Mouse (Mus musculus): ENCODE results near the gene Ccdc113.
A peak's percentile ranks its signal among the peaks of the same experiment; 100 is the strongest.

Gene Ccdc113

GRCm38 (mm10) chr8:95539487-95539886 is 5.6 kb downstream of the Ccdc113 start:
- DNase-seq (ENCODE audit: low spot score) = no peak

GRCm38 (mm10) chr8:95542191-95542590 is 8.3 kb downstream of the Ccdc113 start:
- DNase-seq (ENCODE audit: low spot score) = no peak

GRCm38 (mm10) chr8:95543065-95543464 is 9.2 kb downstream of the Ccdc113 start:
- DNase-seq (ENCODE audit: low spot score) = no peak

- DNase-seq (ENCODE audit: low spot score) = no peak
Measured at GRCm38 (mm10) chr8:95545815-95546214, 11.9 kb downstream of the Ccdc113 start.

DNA sequence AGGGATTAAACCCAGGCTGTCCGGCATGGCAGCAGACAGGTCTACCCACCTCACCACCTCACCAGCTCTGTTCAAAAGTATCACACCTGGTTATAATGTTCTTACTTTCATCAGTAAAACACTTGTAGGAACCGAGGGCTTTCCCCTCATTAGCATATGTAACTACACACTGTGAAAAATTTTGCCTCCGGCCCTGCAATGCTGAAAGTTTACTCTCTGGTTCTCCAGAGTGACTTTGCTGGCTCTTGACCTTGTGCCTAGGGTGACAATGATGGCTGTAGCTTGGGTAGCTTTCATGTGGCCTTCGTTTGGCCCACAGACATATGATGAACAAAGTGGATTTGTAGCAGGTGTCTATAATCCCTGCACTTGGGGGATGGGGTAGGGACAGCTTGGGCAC is 13.1 kb downstream of the Ccdc113 start:
- DNase-seq (ENCODE audit: low spot score) = no peak

DNA sequence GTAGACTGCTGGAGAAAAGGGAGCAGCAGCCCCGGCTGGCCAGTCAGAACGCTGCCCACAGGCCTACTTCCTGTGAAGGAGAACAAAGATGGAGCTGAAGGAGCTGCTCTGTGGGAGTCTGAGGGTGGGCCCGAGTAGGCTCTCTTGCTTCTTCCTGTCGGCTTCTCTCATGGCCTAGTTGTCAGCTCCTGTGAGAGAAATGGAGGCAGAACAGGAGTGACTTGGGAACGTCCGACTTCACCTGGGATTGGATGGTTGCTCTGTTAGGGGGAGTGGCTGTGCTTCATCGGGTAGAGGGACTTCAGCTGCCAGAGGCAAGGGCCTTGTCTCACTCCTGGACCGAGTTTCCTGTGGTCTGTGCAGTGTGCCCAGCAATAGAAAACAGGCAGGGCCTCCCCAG is 14.0 kb downstream of the Ccdc113 start:
- DNase-seq (ENCODE audit: low spot score) = no peak

- DNase-seq (ENCODE audit: low spot score) = no peak
Measured at GRCm38 (mm10) chr8:95549871-95550829, 16.3 kb downstream of the Ccdc113 start.

GRCm38 (mm10) chr8:95551577-95551976 is 17.7 kb downstream of the Ccdc113 start:
- no peak for DNase-seq (ENCODE audit: low spot score)

DNA sequence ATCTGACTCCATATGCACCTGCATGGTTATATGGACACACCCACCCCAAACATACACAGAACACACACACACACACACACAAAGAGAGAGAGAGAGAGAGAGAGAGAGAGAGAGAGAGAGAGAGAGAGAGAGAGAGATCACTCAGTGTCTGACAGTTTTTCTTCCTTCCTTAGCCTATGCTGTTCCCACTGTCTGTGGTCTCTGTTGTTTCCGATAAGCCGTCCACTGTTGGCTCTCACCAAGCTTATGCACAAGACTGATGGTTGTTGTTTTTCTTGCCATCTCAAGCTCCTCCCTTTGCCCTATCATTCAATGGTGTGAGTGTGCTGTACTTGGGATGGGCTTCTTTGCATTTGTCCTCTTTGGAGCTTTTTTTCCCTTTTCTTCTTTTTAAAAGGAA is 22.1 kb downstream of the Ccdc113 start:
- no peak for DNase-seq (ENCODE audit: low spot score)

GRCm38 (mm10) chr8:95566217-95566616 is 32.3 kb downstream of the Ccdc113 start:
- no peak for DNase-seq (ENCODE audit: low spot score)

DNA sequence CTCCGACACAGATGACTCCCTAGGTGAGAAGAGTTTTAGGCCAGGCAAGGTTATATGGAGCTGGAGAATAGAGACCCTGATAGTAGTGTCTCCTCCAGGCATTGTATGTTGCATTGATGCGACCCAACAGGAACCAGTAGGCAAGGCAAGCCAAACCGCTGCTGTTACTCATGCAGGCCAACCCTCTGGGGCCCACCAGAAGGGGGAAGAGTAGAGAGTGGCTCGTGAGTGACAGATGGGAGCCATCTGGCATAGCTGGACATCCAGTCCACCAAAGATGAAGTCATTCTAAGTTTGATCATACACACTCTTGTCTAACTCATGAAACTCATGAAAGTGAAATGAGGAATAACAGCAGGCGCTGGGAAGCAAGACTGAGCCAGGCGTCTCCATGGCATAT is 32.9 kb downstream of the Ccdc113 start:
- DNase-seq (ENCODE audit: low spot score) = no peak

DNA sequence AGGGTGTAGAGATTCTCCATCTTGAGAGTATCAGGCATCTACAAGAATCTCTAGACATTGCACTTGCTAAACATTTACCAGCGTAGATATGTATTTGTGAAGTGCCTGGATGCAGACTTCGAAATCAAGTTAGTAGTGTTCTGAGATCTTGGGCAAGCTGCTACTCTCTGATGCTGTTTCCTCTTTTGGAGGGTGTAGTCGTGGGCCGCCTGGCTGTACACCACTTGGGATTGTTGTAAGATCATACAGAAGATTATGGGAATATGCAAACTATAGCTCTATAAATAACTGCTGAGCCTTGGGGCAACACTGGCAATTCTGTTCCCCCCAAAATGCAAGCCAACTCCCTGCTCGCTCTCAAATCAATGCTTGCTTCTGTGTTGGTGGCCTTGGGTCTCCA is 39.3 kb downstream of the Ccdc113 start:
- DNase-seq (ENCODE audit: low spot score) = no peak

GRCm38 (mm10) chr8:95576240-95576639 is 42.4 kb downstream of the Ccdc113 start, which contains the start of gene Prss54:
Gene Prss54, minus strand, starts transcription at chr8:95576340.
- DNase-seq (ENCODE audit: low spot score) = no peak

- no peak for DNase-seq (ENCODE audit: low spot score)
Measured at GRCm38 (mm10) chr8:95587339-95587738, 53.5 kb downstream of the Ccdc113 start.

- DNase-seq (ENCODE audit: low spot score) = no peak
Measured at GRCm38 (mm10) chr8:95589282-95589681, 55.4 kb downstream of the Ccdc113 start.

DNA sequence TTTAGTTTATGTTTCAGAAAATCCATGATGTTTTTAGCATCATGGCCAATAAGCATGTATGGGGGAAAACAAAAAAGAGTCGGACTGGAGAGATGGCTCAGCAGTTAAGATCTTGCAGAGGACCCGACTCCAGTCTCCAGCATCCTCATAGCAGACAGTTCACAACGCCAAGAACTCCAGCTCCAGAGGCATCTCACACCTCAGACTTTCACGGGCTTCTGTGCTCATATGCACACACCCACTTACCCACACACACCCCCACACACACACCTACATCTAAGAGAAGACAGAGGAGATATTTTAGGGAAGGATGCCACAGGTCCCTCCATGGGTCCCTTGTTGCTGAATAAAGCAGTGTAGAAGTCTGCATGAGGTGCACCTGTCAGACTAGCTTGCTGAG is 56.7 kb downstream of the Ccdc113 start:
- no peak for DNase-seq (ENCODE audit: low spot score)

DNA sequence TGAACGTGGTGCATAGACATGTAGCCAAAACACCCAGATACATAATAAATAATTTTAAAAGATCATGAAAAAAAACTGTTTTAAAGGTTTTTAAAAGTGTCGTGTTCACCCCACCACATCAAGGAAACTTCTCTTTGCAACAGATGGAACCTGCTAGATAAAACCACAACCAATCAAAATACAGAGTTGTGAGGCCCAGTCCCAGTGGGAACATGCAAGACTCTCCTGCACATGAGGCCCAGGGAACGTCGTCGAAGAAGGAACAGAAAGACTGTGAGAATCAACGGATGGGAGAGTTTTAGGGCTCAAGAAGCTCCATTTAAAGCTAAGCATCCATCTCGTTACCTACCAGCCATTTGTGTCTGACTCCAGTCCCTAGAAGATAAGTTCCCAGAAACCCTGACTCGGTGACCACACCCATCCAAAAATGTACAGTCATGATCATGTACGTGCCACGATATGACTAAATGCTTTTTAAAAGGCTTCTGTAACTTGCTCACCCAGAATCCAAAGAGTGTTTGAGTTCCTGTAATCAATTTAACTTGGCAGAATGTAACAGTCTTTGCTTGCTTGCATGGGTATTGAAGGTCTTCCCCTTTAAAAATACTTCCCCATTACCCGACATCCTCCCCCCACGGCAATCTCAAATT is 58.4 kb downstream of the Ccdc113 start:
- no peak for DNase-seq (ENCODE audit: low spot score)

- no peak for DNase-seq (ENCODE audit: low spot score)
Measured at GRCm38 (mm10) chr8:95593439-95594393, 59.8 kb downstream of the Ccdc113 start.

GRCm38 (mm10) chr8:95595131-95595530 is 61.2 kb downstream of the Ccdc113 start:
- no peak for DNase-seq (ENCODE audit: low spot score)

DNA sequence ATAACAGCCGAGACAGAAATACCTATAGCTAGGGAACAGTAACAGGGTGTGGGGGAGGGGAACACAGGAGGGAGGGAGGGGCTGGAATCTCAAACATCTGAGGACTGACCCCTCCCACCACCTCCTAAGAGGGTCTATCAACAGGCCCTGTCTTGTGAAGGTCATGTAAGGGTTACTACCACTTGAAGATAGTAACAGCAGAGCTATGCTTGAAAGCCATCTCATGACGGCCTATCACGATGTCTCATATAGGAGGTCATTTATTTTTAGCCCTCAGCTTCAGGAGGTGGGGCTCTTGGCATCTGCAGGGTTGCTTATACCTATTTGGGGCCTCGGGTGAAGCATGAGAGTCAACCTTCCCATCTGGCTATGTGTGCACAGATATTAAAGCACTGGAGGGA is 63.0 kb downstream of the Ccdc113 start:
- DNase-seq (ENCODE audit: low spot score) = no peak

DNA sequence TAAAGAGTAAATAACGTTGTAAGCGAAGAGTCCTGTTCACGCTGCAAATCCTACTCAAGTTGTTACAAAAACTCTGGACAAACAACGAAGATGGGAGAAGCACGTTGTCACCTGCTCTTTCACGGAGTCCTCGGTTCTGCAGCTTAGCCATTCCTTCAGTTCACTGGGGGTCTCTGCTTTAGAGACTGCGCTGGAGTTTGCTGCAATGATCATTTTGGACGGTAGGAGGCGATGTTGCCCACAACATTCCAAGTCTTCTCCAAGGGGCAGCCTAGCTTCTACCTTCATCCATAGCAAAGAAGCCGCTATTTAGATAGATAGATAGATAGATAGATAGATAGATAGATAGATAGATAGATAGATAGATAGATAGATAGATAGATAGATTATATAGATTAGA is 66.0 kb downstream of the Ccdc113 start:
- peak; percentile 21 for DNase-seq (ENCODE audit: low spot score)

GRCm38 (mm10) chr8:95601306-95601705 is 67.4 kb downstream of the Ccdc113 start:
- no peak for DNase-seq (ENCODE audit: low spot score)
